Mouse (Mus musculus) thymus, postnatal 25 days (tissue): ENCODE data around the gene Spns1.
"Not testable (repeated sequence)": the region's sequence is repeated elsewhere in the genome, so short reads cannot be mapped to it uniquely, and the experiment has no call there.

ENCODE experiments used
- DNase-seq: peaks from one replicate; pipeline ENCODE4 v3.0.0; 2022

Gene Spns1

GRCm38 (mm10) chr7:126332691-126333090, 44.6 kb downstream of the Spns1 start:
- DNase-seq = no peak

DNA sequence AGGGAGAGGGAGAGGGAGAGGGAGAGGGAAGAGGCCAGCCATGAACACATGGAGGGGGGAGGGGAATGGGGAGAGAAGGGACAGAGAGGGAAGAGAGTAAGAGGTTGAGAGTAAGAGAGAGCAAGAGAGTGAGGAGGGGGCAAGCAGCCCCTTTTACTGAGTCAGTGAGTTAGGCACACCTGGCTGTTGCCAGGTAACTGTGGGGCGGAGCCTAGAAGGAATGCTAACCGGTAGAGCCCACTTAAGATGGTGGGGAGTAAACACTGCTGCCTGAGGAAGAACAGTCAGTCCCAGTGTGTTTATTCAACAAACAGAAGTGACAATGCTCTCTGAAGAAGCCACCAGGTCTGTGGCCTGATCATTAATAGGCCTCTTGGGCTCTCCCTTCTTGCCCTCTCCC, 46.6 kb downstream of the Spns1 start:
- DNase-seq = peak; percentile 32

GRCm38 (mm10) chr7:126329907-126330645, 47.2 kb downstream of the Spns1 start:
- peak; percentile 43 for DNase-seq

- not testable (repeated sequence) for DNase-seq
Observed at GRCm38 (mm10) chr7:126328848-126329247, 48.4 kb downstream of the Spns1 start.

- not testable (repeated sequence) for DNase-seq
Observed at GRCm38 (mm10) chr7:126325576-126326273, 51.5 kb downstream of the Spns1 start.

DNA sequence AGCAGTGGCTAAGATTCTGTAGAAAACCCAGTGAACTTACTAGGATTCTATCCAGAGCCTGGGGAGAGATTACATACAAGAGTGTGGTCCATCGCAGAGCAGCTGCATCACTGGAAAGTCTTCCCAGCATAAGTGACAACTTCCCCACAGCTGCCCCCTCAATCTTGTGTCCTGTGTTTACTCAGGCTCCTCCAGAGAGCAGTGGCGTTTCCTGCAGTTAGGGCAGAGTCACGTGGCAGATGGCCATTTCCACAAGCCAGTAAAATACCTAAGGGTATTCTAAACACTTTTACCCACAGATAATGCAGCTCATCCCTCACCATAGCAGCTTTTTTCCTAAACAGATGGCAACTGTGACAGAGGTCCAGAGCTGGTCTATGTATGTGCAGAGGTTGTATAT, 52.5 kb downstream of the Spns1 start:
- no peak for DNase-seq

GRCm38 (mm10) chr7:126323729-126324128, 53.5 kb downstream of the Spns1 start:
- DNase-seq = peak; percentile 89
